Mouse (Mus musculus): Measurements from ENCODE around the gene Mapt. TPM values are rescaled to one million over a fixed set of nuclear protein-coding genes. Genes with fewer than 3 reads are reported as not detected.

Gene Mapt
- total RNA-seq, 1 experiment from 2014 or later, result not detected

- ATAC-seq (replicated peaks; ENCODE audit: low read depth, poor library complexity, severe bottlenecking), result no peak
These were observed 75.9 kb downstream of the Mapt start for GRCm38 (mm10) chr11:104307136-104307535.

DNA sequence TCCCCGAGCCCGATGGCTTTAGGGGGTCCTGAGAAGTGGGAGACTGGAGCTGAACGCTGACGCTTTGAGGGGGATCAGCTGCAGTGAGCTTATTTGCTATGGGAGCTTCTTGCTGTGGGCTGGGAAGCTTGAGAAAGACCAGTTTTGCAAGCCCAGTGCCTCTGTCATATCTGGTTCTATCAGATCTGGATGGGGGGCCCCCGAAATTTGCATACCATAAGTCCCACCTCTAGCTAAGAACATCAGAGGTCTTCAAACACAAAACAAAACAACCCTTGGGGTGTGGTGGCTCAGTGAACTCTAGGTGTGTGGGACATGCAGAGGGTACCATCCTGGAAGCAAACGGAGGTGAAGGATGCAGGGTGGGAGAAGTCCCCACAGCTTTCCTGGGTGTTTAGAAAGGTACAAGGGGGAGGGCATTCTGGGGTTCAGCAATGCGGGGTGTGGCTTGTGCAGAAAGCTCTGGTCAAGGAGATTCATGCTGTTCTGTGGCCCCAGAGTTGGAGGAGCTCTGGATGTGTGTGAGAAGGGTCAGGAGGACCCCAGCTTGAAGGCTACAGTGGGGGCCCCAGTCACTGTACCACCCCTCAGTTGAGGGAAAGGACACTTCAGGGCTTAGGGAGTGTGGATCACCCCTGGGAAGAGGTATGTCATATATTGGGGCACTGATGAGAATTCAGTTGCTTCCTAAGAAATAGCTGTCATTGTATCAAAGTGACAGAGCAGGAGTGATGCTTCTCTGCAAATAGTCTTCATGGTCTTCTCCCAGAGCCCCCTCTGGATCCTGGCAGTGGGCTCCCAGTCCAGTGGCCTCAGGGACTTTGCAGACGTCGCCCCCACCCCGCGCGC is 78.4 kb downstream of the Mapt start:
- no peak for ATAC-seq (replicated peaks; ENCODE audit: low read depth, poor library complexity, severe bottlenecking)

- no peak; the same call in 1 of the 2 replicates for ATAC-seq (replicated peaks; ENCODE audit: low read depth, poor library complexity, severe bottlenecking)
These were observed 79.2 kb downstream of the Mapt start for GRCm38 (mm10) chr11:104310226-104310887.

DNA sequence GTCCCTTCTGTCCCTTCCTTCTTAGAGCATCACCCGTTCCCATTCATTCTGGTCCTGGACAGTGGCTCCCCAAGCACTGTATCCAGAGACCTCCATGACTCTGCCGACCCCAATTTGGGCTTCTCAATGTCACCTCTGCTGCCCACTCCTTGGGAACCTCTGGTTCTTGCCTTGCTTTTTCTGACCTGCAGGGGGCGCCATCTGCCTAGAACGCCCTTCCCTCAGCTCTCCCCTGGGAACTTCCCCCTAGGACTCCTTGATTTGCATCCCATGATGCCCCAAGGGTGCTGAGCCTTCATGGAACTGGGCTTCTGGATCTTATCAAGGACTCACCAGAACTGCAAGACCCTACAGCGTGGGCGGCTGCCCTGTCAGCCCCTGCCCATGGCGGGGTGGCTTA is 80.5 kb downstream of the Mapt start:
- ATAC-seq (replicated peaks; ENCODE audit: low read depth, poor library complexity, severe bottlenecking), result peak; percentile 53

- ATAC-seq (replicated peaks; ENCODE audit: low read depth, poor library complexity, severe bottlenecking), result peak; percentile 58; the same call in 1 of the 2 replicates
These were observed 84.5 kb downstream of the Mapt start for GRCm38 (mm10) chr11:104315703-104316102.

- ATAC-seq (replicated peaks; ENCODE audit: low read depth, poor library complexity, severe bottlenecking), result peak; percentile 37
These were observed 85.7 kb downstream of the Mapt start for GRCm38 (mm10) chr11:104316685-104317400.

DNA sequence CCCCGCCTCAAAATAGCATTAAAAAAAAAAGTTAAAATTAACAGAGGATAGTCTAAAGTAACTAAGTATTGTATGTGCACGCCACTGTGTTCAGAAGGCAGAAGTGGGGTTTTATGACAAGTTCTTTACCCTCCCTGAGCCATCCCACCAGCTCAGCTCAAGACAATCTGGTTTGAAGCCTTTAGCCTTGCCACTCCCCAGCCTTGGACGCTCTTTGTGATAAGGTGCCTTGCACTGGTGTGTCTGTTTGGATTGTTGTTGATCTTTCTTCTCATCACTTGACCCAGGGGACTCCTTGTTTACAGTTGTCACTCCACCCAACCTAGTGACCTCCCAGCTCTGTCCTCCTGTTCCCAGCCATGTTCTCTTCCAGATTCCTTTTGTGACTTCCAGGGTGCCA is 86.4 kb downstream of the Mapt start:
- no peak for ATAC-seq (replicated peaks; ENCODE audit: low read depth, poor library complexity, severe bottlenecking)

DNA sequence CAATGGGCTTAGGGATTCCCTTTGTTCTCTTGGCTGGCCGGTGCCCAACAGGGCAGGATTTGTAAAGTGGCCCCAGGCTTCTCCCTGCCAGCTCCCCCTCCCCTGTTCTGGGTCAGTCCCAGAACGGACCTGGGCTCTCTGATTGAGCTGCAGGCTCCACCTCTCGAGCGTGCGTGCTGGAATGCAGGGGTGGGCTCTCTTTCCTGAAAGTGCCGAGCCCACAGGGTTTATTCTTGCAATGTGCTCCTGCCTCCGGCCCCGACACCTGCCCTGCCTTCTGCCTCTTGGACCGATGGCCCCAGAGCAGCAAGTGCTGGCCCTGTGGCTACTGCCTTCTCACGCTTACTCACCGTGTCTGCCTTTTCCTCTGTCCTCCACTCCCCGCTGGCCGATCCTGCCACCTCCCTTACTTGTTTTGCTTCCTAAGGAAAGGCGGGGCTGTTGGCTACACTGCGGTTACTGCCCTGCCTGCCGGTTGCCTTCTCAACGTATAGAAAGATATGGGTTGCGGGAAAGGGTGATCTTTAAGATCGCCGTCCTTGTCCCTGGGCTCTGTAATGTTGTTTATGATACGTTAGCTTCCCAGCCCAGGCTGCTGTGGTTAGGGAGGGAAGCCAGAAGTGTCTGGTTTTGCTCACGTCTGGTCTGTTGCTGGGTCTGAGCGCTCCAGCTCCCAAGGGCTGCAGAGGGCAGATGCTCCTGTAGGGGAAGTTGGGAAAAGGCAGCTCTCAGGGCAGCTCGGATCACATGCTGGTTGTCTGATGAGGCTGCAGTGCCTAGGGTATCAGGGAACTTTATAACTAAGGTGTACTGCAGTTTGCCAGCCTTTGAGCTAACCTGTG is 88.0 kb downstream of the Mapt start:
- peak; percentile 59 for ATAC-seq (replicated peaks; ENCODE audit: low read depth, poor library complexity, severe bottlenecking)

DNA sequence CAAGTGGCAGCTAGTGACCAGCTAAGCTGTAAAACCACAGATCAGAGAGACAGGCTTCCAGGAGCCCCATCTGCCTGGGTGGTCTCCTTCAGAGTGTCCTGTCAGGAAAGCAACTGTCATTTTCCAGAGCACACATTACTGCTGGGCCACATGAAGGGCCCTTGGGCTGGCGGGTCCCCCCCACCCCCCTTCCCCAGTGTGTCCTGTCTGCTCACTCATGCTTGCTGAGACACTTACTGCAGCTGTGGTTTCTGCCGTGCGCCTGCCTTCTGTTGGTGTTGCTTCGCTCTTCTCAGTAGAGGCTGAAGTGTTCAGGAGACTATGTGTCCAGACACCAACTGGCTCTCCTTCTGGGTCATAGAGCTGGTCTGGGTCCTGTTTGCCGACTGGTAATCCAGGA is 89.3 kb downstream of the Mapt start:
- ATAC-seq (replicated peaks; ENCODE audit: low read depth, poor library complexity, severe bottlenecking), result no peak

GRCm38 (mm10) chr11:104322142-104322541 is 91.0 kb downstream of the Mapt start:
- ATAC-seq (replicated peaks; ENCODE audit: low read depth, poor library complexity, severe bottlenecking), result no peak

GRCm38 (mm10) chr11:104327462-104327861 is 96.3 kb downstream of the Mapt start:
- no peak for ATAC-seq (replicated peaks; ENCODE audit: low read depth, poor library complexity, severe bottlenecking)

DNA sequence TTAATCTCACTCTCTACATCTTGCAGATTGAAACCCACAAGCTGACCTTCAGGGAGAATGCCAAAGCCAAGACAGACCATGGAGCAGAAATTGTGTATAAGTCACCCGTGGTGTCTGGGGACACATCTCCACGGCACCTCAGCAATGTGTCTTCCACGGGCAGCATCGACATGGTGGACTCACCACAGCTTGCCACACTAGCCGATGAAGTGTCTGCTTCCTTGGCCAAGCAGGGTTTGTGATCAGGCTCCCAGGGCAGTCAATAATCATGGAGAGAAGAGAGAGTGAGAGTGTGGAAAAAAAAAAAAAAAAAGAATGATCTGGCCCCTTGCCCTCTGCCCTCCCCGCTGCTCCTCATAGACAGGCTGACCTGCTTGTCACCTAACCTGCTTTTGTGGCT is 96.8 kb downstream of the Mapt start:
- ATAC-seq (replicated peaks; ENCODE audit: low read depth, poor library complexity, severe bottlenecking), result no peak

DNA sequence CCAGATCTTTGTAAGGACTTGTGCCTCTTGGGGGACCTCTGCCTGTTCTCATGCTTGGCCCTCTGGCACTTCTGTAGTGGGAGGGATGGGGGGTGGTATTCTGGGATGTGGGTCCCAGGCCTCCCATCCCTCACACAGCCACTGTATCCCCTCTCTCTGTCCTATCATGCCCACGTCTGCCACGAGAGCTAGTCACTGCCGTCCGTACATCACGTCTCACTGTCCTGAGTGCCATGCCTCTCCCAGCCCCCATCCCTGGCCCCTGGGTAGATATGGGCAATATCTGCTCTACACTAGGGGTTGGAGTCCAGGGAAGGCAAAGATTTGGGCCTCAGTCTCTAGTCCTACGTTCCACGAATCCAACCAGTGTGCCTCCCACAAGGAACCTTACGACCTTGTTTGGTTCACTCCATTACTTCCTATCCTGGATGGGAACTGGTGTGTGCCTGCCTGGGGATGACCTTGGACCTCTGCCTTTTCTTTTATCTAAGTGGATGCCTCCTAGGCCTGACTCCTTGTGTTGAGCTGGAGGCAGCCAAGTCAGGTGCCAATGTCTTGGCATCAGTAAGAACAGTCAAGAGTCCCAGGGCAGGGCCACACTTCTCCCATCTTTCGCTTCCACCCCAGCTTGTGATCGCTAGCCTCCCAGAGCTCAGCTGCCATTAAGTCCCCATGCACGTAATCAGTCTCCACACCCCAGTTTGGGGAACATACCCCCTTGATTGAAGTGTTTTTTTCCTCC is 98.2 kb downstream of the Mapt start:
- ATAC-seq (replicated peaks; ENCODE audit: low read depth, poor library complexity, severe bottlenecking), result no peak

DNA sequence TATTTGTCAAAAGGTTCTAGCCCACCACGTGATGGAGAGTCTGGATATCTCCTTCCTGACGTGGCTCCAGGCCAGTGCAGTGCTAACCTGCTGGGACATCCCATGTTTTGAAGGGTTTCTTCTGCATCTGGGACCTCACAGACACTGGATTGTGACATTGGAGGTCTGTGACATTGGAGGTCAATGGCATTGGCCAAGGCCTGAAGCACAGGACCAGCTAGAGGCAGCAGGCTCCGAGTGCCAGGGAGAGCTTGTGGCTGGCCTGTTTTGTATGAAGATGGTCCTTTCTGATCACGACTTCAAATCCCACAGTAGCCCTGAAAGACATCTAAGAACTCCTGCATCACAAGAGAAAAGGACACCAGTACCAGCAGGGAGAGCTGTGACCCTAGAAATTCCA is 99.0 kb downstream of the Mapt start:
- ATAC-seq (replicated peaks; ENCODE audit: low read depth, poor library complexity, severe bottlenecking), result no peak

DNA sequence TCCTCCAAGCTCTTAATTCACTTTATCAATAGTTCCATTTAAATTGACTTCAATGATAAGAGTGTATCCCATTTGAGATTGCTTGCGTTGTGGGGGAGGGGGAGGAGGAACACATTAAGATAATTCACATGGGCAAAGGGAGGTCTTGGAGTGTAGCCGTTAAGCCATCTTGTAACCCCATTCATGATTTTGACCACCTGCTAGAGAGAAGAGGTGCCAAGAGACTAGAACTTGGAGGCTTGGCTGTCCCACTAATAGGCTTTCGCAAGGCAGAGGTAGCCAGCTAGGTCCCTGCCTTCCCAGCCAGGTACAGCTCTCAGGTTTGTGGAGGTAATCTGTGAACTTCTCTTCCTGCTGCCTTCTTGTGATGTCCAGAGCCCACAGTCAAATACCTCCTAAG is 100.0 kb downstream of the Mapt start:
- no peak for ATAC-seq (replicated peaks; ENCODE audit: low read depth, poor library complexity, severe bottlenecking)

- no peak for ATAC-seq (replicated peaks; ENCODE audit: low read depth, poor library complexity, severe bottlenecking)
These were observed 100.9 kb downstream of the Mapt start for GRCm38 (mm10) chr11:104332105-104332504.

GRCm38 (mm10) chr11:104334115-104334514 is 102.9 kb downstream of the Mapt start:
- no peak for ATAC-seq (replicated peaks; ENCODE audit: low read depth, poor library complexity, severe bottlenecking)

- ATAC-seq (replicated peaks; ENCODE audit: low read depth, poor library complexity, severe bottlenecking), result no peak
These were observed 103.8 kb downstream of the Mapt start for GRCm38 (mm10) chr11:104334946-104335345.

DNA sequence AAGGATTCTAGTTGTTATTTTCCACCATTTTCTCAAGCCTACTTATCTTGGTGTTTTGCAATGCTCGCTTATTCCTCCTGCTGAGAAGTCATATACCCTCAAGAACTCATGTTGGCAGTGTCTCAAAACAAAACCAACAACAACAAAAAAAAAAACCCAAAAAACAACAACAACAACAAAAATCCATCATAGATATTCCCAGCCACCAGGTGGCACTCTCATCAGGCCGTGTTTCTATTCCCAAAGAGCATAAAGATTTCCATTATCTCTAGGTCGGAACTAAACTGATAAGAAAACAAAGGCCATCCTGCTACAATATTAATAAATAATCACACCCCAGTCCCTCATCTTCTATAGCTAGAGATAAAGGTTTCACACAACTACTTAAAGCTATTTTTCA is 115.7 kb downstream of the Mapt start:
- no peak for ATAC-seq (replicated peaks; ENCODE audit: low read depth, poor library complexity, severe bottlenecking)
